Mouse (Mus musculus) limb, embryonic 14.5 days (tissue): ENCODE measurements around the gene Flywch1. TPM values are rescaled to one million over a fixed set of nuclear protein-coding genes. Genes with fewer than 3 reads are reported as not detected.

Experiments used
- ATAC-seq: fragments of 200-750 bp; cut with Nextera tagmentation; 2 replicates; pipeline ENCODE4 v1.8.0; 2017; ENCODE audit warnings: low read depth, moderate number of reproducible peaks, moderate TSS enrichment; ENCODE audit not compliant: low FRiP score
- DNase-seq: peaks from one replicate; pipeline ENCODE4 v3.0.0-alpha.2; 2015; ENCODE audit warnings: low spot score
- H3K27ac ChIP-seq: fragments of 300-500 bp; sonication (generic); replicated peaks from 2 replicates; pipeline ENCODE4 v1.5.1; 2014; ENCODE audit warnings: low read depth, mild to moderate bottlenecking, low read length, moderate library complexity, mixed read lengths
- H3K27me3 ChIP-seq: fragments of 300-500 bp; sonication (generic); 2 replicates; pipeline ENCODE4 v1.6.1; 2014; ENCODE audit warnings: low read length, mixed read lengths; ENCODE audit not compliant: control insufficient read depth, insufficient read depth
- H3K36me3 ChIP-seq: fragments of 300-500 bp; sonication (generic); 2 replicates; pipeline ENCODE4 v1.6.1; 2014; ENCODE audit warnings: mild to moderate bottlenecking, low read length, moderate library complexity, mixed read lengths; ENCODE audit not compliant: control insufficient read depth, insufficient read depth
- H3K4me1 ChIP-seq: fragments of 300-500 bp; sonication (generic); 2 replicates; pipeline ENCODE4 v1.6.1; 2014; ENCODE audit warnings: antibody characterized with exemption, low read length, mixed read lengths; ENCODE audit not compliant: control insufficient read depth, insufficient read depth
- H3K4me2 ChIP-seq: fragments of 300-500 bp; sonication (generic); replicated peaks from 2 replicates; pipeline ENCODE4 v1.6.1; 2014; ENCODE audit warnings: low read depth, mild to moderate bottlenecking, low read length, moderate library complexity; ENCODE audit not compliant: severe bottlenecking
- H3K4me3 ChIP-seq: fragments of 300-500 bp; sonication (generic); replicated peaks from 2 replicates; pipeline ENCODE4 v1.5.1; 2014; ENCODE audit warnings: low read length
- H3K9ac ChIP-seq: fragments of 300-500 bp; sonication (generic); 2 replicates; pipeline ENCODE4 v1.6.1; 2014; ENCODE audit warnings: mild to moderate bottlenecking, low read depth, low read length, moderate library complexity; ENCODE audit not compliant: severe bottlenecking
- H3K9me3 ChIP-seq: fragments of 300-500 bp; sonication (generic); 2 replicates; pipeline ENCODE4 v1.6.1; 2016; ENCODE audit warnings: low read length; ENCODE audit not compliant: control insufficient read depth
- POLR2A ChIP-seq: fragments of 200-500 bp; IDR thresholded peaks from 2 replicates; pipeline ENCODE4 v1.8.0; 2012; ENCODE audit warnings: inconsistent platforms, mild to moderate bottlenecking, moderate library complexity, borderline replicate concordance; ENCODE audit not compliant: insufficient read depth, insufficient read length; ENCODE audit errors: extremely low read depth
- WGBS: fragments of 180-500 bp; shearing (Covaris S2); extraction: QIAGEN DNeasy Blood & Tissue Kit; methylation state at CpG from one replicate; pipeline ENCODE4 v1.1.7; 2014; 5-methylcytosine and 5-hydroxymethylcytosine counted together
- polyA plus RNA-seq, 2 experiments: library from polyadenylated mRNA; depleted of rRNA in 1 of 2; stranded (reverse) in 1 of 2; unstranded in 1 of 2; fragments of >200 nt; fragmentation: Nextera tagmentation in 1 of 2; extraction: Ambion mirVana in 1 of 2; gene quantifications; 2 replicates each; pipeline versions ENCODE4 v1.2.1 to v1.2.3; 2012 to 2014

Gene Flywch1
- polyA plus RNA-seq, 2 experiments, result 47.1 to 66.2 TPM

DNA sequence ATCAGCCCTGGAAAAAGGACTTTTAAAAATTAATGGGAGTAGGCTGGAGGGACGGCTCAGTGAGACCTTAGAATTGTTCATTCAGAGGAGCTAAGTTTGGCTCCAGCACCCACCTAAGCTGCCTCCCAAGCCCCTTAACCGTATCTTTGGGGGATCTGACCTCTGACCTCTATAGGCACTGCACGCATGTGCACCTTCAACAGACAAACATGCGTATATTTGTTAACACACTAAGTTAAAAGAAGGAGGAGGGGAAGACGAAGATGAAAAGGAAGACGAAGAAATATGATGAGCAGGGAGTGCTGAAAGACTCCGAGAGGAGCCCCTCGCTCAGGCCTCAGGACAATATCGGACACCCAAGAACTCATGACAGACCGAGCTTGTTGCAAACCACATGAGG, 30.2 kb upstream of the Flywch1 start:
- Histone ChIP-seq H3K4me2 (no peak overlapping the region), H3K4me1 (peaks cover 17% of the 10 kb centered on the region), H3K9ac (no peak overlapping the region), H3K27ac (no peak overlapping the region), H3K9me3 (no peaks in the 10 kb centered on the region), H3K4me3 (no peak overlapping the region), H3K36me3 (no peaks in the 10 kb centered on the region), H3K27me3 (no peaks in the 10 kb centered on the region)
- WGBS, result 90% methylated on average over 10 of the region's 10 CpGs
- ATAC-seq (no peak), DNase-seq (no peak)
- no peak for TF ChIP-seq POLR2A

DNA sequence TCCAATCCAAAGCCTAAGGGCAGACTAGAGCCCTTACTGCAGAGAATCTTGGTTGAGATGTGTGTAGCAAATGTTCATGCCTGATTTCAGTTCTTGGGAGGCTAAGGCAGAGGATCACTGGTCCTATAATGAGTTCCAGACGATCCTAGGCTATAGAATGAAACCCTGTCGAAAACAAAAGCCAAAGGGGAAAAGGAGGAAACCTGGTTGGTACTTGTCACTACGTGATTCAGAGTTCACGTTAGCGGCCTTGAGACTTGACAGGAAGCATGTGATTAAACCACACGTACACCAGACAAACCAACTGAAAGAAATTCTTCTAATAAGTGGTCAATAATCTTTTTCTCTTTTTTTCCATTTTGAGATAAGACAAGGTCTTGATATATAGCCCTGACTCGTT, 25.9 kb upstream of the Flywch1 start:
- Histone ChIP-seq H3K4me3 (no peak overlapping the region), H3K27me3 (no peaks in the 10 kb centered on the region), H3K9me3 (no peaks in the 10 kb centered on the region), H3K36me3 (peaks cover 5% of the 10 kb centered on the region; the same call in 1 of the 2 replicates), H3K9ac (no peak overlapping the region), H3K4me2 (no peak overlapping the region), H3K27ac (no peak overlapping the region), H3K4me1 (no peaks in the 10 kb centered on the region)
- TF ChIP-seq POLR2A, result no peak
- DNase-seq, result no peak
- 16% methylated on average over 7 of the region's 7 CpGs for WGBS
- no peak for ATAC-seq

DNA sequence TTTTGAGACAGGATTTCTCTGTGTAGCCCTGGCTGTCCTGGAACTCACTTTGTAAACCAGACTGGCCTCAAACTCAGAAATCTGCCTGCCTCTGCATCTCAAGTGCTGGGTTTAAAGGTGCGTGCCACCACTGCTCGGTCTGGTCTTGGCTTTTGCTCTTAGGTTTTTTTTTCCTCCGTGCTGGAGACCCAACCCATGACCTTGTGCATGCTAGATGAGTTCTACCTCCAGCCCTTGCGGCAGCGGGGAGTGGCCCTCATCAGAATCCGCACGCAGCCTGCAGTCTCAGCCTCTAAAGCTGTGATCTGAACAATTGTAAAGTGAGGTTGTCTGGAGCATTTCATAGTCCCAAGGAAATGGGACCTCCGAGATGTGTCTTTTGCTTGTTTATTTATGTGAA, 23.9 kb upstream of the Flywch1 start:
- peaks cover 8% of the 10 kb centered on the region for H3K4me1 ChIP-seq
- DNase-seq (no peak), ATAC-seq (no peak)
- no peak overlapping the region for H3K4me3 ChIP-seq
- H3K9me3 ChIP-seq, result no peaks in the 10 kb centered on the region
- H3K36me3 ChIP-seq, result peaks cover 5% of the 10 kb centered on the region; the same call in 1 of the 2 replicates
- H3K9ac ChIP-seq, result no peak overlapping the region
- 95% methylated on average over 8 of the region's 8 CpGs for WGBS
- H3K27ac ChIP-seq, result no peak overlapping the region
- TF ChIP-seq POLR2A, result no peak
- H3K27me3 ChIP-seq, result no peaks in the 10 kb centered on the region
- H3K4me2 ChIP-seq, result no peak overlapping the region

DNA sequence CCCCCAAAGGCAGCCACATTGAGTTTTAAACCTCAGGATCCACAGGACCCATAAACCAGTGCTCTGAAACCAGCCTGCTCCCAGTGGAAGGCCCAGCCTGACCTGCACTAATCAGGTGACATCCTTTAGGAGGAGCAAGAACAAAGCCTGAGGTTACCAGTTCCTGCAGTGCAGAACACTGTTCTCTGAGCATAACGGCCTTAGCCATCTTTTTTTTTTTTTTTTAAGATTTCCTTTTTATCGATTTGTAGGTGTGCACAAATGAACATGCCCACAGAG, 19.6 kb upstream of the Flywch1 start:
- ATAC-seq, result no peak
- Histone ChIP-seq H3K27ac (peak overlapping the region; percentile 89), H3K27me3 (no peaks in the 10 kb centered on the region), H3K4me3 (peak overlapping the region; percentile 45), H3K9ac (peak overlapping the region; percentile 87), H3K36me3 (peaks cover 5% of the 10 kb centered on the region; the same call in 1 of the 2 replicates), H3K4me1 (peaks cover 18% of the 10 kb centered on the region), H3K4me2 (peak overlapping the region; percentile 70), H3K9me3 (no peaks in the 10 kb centered on the region)
- DNase-seq, result no peak
- TF ChIP-seq POLR2A, result no peak
- WGBS, result 48% methylated on average over 2 of the region's 2 CpGs

GRCm38 (mm10) chr17:23790269-23791078, 19.1 kb upstream of the Flywch1 start, which contains the start of gene Srrm2:
Gene Srrm2, plus strand, starts transcription at chr17:23790532.
- Histone ChIP-seq H3K27me3 (no peaks in the 10 kb centered on the region), H3K4me2 (peak within 1 kb of the TSS; percentile 70), H3K27ac (peak within 1 kb of the TSS; percentile 89), H3K4me3 (peak within 1 kb of the TSS; percentile 45), H3K9me3 (no peaks in the 10 kb centered on the region), H3K9ac (peak within 1 kb of the TSS; percentile 87), H3K36me3 (peaks cover 5% of the 10 kb centered on the region; the same call in 1 of the 2 replicates), H3K4me1 (peaks cover 18% of the 10 kb centered on the region)
- under 1% methylated on average over 29 of the region's 29 CpGs for WGBS
- ATAC-seq, result peak; percentile 70
- TF ChIP-seq POLR2A, result peak; percentile 82; the same call in 1 of the 2 replicates
- peak; percentile 56 for DNase-seq
